Mouse (Mus musculus) liver, embryonic 16.5 days (tissue): Measurements from ENCODE around the gene Arhgap8. TPM values are rescaled to one million over a fixed set of nuclear protein-coding genes. Genes with fewer than 3 reads are reported as not detected.

Experiments used
- ATAC-seq: fragments of 200-750 bp; cut with Nextera tagmentation; 2 replicates; pipeline ENCODE4 v1.8.0; 2017; ENCODE audit warnings: low read depth, mild to moderate bottlenecking, moderate number of reproducible peaks, moderate library complexity
- H3K27ac ChIP-seq: fragments of 300-500 bp; sonication (generic); 2 replicates; pipeline ENCODE4 v1.5.1; 2014; ENCODE audit warnings: mild to moderate bottlenecking, low read length
- H3K27me3 ChIP-seq: fragments of 300-500 bp; sonication (generic); 2 replicates; pipeline ENCODE4 v1.6.1; 2014; ENCODE audit warnings: low read depth, low read length, mixed read lengths; ENCODE audit not compliant: control insufficient read depth, insufficient read depth
- H3K36me3 ChIP-seq: fragments of 300-500 bp; sonication (generic); 2 replicates; pipeline ENCODE4 v1.6.1; 2014; ENCODE audit warnings: mild to moderate bottlenecking; ENCODE audit not compliant: control insufficient read depth, insufficient read depth
- H3K4me1 ChIP-seq: fragments of 300-500 bp; sonication (generic); 2 replicates; pipeline ENCODE4 v1.6.1; 2014; ENCODE audit warnings: low read depth, low read length, mixed read lengths; ENCODE audit not compliant: control insufficient read depth
- H3K4me2 ChIP-seq: fragments of 300-500 bp; sonication (generic); 2 replicates; pipeline ENCODE4 v1.6.1; 2014; ENCODE audit warnings: low read depth, low read length, mixed read lengths
- H3K4me3 ChIP-seq: fragments of 300-500 bp; sonication (generic); 2 replicates; pipeline ENCODE4 v1.5.1; 2014; ENCODE audit warnings: low read depth, mild to moderate bottlenecking, low read length
- H3K9ac ChIP-seq: fragments of 300-500 bp; sonication (generic); 2 replicates; pipeline ENCODE4 v1.6.1; 2014; ENCODE audit warnings: low read depth, low read length
- H3K9me3 ChIP-seq: fragments of 300-500 bp; sonication (generic); replicated peaks from 2 replicates; pipeline ENCODE4 v1.6.1; 2016; ENCODE audit warnings: low read length; ENCODE audit not compliant: control insufficient read depth
- WGBS: fragments of 180-500 bp; shearing (Covaris S2); extraction: QIAGEN DNeasy Blood & Tissue Kit; methylation state at CpG from one replicate; pipeline ENCODE4 v1.1.7; 2014; ENCODE audit not compliant: insufficient replicate concordance; 5-methylcytosine and 5-hydroxymethylcytosine counted together
- polyA plus RNA-seq: library from polyadenylated mRNA; unstranded; fragments of >200 nt; fragmentation: Nextera tagmentation; extraction: Ambion mirVana; gene quantifications from 2 replicates; pipeline ENCODE4 v1.2.1, GENCODE M21; 2015

Gene Arhgap8
- polyA plus RNA-seq, 1 experiment from 2014 or later, result 0.63 TPM

DNA sequence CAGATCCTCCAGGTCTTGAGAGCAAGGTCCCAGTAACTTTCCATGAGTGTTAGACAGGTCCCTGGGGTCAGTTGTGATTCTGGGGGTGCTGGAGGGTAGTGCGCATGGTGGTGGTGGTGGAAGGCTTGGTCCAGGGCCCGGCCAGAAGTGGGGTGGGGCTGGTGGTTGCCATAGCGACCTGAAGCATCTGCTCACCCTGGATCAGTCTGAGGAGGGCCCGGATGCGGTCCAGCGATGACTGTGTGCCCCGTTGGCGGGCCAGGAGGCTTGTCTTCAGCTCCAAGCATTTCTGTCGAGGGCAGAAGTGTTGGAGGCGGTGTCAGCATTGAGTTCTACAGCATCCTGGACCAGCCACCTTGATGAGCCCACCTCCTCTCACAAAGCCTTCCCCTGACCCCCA lies 67.3 kb downstream of the Arhgap8 start:
- Histone ChIP-seq H3K27me3 (no peaks in the 10 kb centered on the region), H3K4me3 (no peak overlapping the region), H3K4me1 (no peaks in the 10 kb centered on the region), H3K27ac (no peak overlapping the region), H3K4me2 (no peak overlapping the region), H3K9me3 (no peaks in the 10 kb centered on the region), H3K9ac (no peak overlapping the region), H3K36me3 (no peaks in the 10 kb centered on the region)
- 67% methylated on average over 10 of the region's 10 CpGs for whole genome bisulfite sequencing
- ATAC-seq, result no peak

DNA sequence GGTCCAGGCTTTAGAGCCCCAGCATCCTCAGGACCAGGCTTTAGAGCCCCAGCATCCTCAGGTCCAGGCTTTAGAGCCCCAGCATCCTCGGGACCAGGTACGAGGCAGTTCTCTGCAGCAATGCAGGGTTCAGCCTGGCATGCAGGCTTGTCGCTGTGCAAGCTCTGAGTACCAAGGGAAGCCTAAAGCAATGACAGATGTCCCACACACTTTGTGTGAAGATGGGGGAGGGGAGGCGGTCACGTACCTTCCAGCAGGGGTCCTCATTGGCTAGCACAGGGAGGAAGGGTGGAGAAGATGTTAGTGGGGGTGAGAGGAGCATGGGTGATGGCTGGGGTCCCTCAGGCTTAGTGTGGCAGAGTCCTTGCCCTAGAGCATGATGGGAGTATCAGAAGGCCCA lies 73.8 kb downstream of the Arhgap8 start:
- Histone ChIP-seq H3K27ac (no peak overlapping the region), H3K27me3 (no peaks in the 10 kb centered on the region), H3K4me3 (no peak overlapping the region), H3K36me3 (no peaks in the 10 kb centered on the region), H3K4me1 (no peaks in the 10 kb centered on the region), H3K9me3 (no peaks in the 10 kb centered on the region), H3K9ac (no peak overlapping the region), H3K4me2 (no peak overlapping the region)
- WGBS, result 58% methylated on average over 5 of the region's 5 CpGs
- no peak for ATAC-seq

DNA sequence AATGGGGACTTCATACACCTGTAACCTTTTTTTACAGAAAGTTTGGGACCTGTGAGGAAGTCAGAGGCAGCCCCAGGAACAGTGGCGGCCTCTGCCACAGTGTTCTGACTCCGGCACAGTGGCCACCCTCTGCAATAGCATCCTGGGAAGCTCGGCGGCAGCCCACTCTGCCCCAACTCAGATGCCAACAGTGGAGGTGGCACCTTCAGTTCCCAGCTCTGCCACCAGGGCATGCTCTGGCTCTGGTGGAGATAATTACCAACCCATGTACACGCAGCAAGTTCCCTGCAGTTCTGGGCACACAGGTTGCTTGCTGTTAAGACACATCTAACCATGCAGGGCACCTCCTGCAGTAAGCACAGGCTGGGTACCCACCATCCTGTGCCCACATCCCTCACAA lies 80.3 kb downstream of the Arhgap8 start:
- Histone ChIP-seq H3K27me3 (no peaks in the 10 kb centered on the region), H3K36me3 (no peaks in the 10 kb centered on the region)

DNA sequence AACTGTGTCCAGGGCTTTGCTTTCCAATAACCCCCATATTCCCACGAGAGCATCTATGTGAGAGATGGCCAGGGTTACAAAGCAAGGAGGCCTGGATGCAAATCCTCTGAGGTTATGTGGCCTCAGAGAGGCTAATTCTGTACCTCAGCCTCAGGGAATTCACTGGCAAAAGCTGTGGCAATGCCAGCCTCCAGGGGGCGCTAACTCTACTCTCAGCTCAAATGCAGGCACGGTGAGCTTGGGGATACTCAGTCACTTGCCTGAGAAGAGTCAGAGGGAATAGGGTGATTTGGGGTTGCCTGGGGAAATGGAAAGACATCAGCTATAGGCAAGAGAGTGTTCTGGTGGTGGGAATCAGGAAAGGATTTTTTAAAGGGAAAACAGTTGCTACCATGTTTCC lies 83.8 kb downstream of the Arhgap8 start:
- Histone ChIP-seq H3K36me3 (no peaks in the 10 kb centered on the region), H3K27me3 (no peaks in the 10 kb centered on the region), H3K4me1 (no peaks in the 10 kb centered on the region), H3K4me2 (no peak overlapping the region), H3K4me3 (no peak overlapping the region), H3K9ac (no peak overlapping the region), H3K9me3 (no peaks in the 10 kb centered on the region), H3K27ac (no peak overlapping the region)
- ATAC-seq, result no peak
- WGBS, result 40% methylated on average over 3 of the region's 3 CpGs

More for the DNA sequence above, 80.3 kb downstream of the Arhgap8 start:
- H3K9ac ChIP-seq, result no peak overlapping the region
- 69% methylated on average over 5 of the region's 5 CpGs for WGBS
- H3K4me3 ChIP-seq, result no peak overlapping the region
- no peak overlapping the region for H3K4me2 ChIP-seq
- no peaks in the 10 kb centered on the region for H3K9me3 ChIP-seq
- no peak for ATAC-seq
- no peak overlapping the region for H3K27ac ChIP-seq
- no peaks in the 10 kb centered on the region for H3K4me1 ChIP-seq

DNA sequence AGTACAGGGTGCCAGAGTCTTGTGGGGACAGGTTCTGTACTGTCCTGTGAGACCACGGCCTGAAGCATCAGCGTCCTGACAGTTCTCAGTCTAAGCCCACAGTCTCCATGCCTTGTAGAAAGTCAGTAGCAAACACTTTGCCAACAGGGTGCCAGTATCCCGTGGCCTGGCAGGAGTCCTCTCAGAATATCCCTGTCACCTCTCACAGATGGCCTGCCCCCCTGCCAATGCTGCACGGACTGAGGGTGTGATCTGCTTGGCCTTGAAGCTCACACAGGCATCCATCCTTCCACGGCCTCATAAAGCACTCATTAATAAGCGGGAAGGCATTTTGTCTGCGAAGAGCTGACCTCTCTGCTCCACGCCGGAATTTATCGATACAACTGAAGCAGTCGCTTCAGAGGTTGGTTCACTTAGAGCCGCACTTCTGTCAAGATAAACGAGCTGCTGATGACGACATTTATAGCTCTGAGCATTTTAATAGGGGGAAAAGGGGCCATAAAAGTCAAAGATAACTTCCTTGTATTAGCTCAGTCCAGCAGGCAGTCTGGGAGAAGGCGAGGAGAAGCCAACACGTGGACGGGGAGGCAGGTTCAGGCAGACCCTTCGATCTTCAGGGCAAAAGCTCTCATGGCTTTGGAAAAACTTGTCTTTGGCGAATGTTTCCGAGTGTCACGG lies 89.6 kb downstream of the Arhgap8 start:
- 55% methylated on average over 21 of the region's 21 CpGs for WGBS

DNA sequence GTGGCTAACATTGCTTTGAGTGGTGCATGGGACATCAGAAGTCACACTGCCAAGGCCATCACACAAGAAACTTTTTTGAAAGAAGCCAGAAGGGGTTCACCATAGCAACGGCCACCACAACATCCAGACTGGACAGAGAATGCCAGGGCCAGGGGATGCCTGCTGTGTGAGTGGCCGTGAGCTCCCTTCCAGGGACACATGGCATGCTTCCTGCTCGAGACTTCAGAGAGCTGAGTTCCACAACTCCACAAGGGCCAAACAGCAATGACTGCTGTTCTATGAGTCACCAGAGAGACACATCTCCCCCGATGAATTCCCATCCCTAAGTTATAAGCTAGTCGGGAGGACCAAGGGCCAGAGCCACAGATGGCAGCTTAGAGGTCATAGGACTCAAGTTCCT lies 91.3 kb downstream of the Arhgap8 start:
- WGBS, result 38% methylated on average over 5 of the region's 5 CpGs
- Histone ChIP-seq H3K4me1 (no peaks in the 10 kb centered on the region), H3K27ac (no peak overlapping the region), H3K36me3 (no peaks in the 10 kb centered on the region), H3K4me3 (no peak overlapping the region), H3K9ac (no peak overlapping the region), H3K4me2 (no peak overlapping the region), H3K27me3 (no peaks in the 10 kb centered on the region), H3K9me3 (no peaks in the 10 kb centered on the region)
- ATAC-seq, result no peak

More for the DNA sequence above, 89.6 kb downstream of the Arhgap8 start:
- no peak for ATAC-seq
- Histone ChIP-seq H3K27ac (no peak overlapping the region), H3K4me3 (no peak overlapping the region), H3K9me3 (no peaks in the 10 kb centered on the region), H3K4me1 (no peaks in the 10 kb centered on the region), H3K9ac (no peak overlapping the region), H3K36me3 (no peaks in the 10 kb centered on the region), H3K4me2 (no peak overlapping the region), H3K27me3 (no peaks in the 10 kb centered on the region)

DNA sequence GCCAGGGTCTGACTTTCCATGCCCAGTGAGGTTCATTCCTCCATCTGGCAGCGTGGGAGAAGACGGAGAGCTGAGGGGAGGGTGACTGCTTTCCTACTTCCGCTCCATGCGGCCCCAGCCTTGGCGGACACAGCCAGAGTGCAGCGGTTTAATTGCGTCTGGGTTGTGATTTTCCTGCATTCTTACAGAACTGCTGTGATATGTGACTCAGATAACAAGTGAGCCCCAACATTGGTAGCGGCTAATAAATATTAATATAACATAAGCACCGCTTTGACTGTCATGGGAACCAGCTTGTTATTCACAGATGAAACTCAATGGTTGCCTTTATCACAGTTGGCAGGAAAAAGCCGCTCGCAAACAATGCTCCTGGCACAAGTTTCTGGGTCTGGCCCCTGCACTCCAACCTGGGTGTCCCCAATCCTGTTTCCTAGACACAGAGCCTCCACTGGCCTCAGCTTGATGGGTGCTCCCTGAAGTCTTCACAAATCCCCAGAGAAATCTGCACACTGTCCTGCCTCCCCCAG lies 93.0 kb downstream of the Arhgap8 start:
- Histone ChIP-seq H3K27ac (no peak overlapping the region), H3K4me1 (no peaks in the 10 kb centered on the region), H3K27me3 (no peaks in the 10 kb centered on the region), H3K4me3 (no peak overlapping the region), H3K36me3 (no peaks in the 10 kb centered on the region), H3K9ac (no peak overlapping the region), H3K9me3 (no peaks in the 10 kb centered on the region), H3K4me2 (no peak overlapping the region)
- ATAC-seq, result no peak
- WGBS, result 66% methylated on average over 11 of the region's 11 CpGs

DNA sequence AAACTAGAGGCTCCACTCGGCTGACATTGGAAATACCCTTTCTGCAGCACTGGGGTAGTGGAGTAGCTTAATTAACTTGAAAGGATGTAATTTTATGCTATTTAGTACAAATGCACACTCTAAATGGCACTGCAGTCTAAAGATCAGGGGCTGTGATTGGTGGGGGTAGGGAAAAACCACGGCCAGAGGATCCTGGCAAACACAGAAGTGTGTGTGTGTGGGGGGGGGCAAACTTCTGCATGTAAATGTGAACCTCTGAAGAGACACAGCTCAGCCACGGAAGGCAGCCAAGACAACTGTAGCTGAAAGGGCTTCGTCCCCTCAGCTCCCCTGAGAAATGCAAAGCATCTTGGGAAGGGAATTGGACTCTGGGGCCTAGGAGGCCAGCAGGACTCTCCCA lies 95.3 kb downstream of the Arhgap8 start:
- no peak for ATAC-seq
- Histone ChIP-seq H3K36me3 (no peaks in the 10 kb centered on the region), H3K4me2 (no peak overlapping the region), H3K9ac (no peak overlapping the region), H3K27ac (no peak overlapping the region), H3K4me1 (no peaks in the 10 kb centered on the region), H3K4me3 (no peak overlapping the region), H3K9me3 (no peaks in the 10 kb centered on the region), H3K27me3 (no peaks in the 10 kb centered on the region)
- WGBS, result 49% methylated on average over 4 of the region's 4 CpGs

DNA sequence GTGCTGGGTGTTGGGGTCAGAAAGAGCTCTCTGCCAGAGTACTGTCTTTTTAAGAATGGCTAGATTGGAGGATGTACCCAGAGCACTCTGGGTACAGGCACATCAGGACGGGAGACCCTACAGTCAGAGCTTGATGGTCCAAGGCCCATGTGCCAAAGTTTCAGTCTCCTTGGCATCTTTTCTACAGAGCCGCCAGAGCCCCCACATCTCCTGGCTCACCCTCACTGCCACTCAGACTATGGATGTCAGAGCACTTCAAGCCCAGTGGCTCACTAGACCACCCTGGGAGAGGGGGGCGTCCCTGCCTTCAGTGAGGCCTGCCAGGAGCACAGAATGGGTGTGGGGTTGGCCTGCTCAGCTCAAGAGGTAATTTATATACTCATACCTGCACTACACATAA lies 97.7 kb downstream of the Arhgap8 start:
- H3K9ac ChIP-seq, result no peak overlapping the region
- no peaks in the 10 kb centered on the region for H3K27me3 ChIP-seq
- no peaks in the 10 kb centered on the region for H3K4me1 ChIP-seq
- H3K27ac ChIP-seq, result no peak overlapping the region
- H3K4me2 ChIP-seq, result no peak overlapping the region
- no peak for ATAC-seq
- WGBS, result 58% methylated on average over 3 of the region's 3 CpGs
- H3K4me3 ChIP-seq, result no peak overlapping the region
- H3K9me3 ChIP-seq, result no peaks in the 10 kb centered on the region
- no peaks in the 10 kb centered on the region for H3K36me3 ChIP-seq
